Mouse (Mus musculus): Measurements from ENCODE around the gene Lmln.

- no peak for TF ChIP-seq CTCF (IDR thresholded peaks at IDR 0.05; ENCODE audit: extremely low read depth, insufficient read depth, insufficient read length, insufficient replicate concordance)
- no peak for TF ChIP-seq POLR2A (IDR thresholded peaks at IDR 0.05; ENCODE audit: low read depth, low read length)
These were observed 44.5 kb upstream of the Lmln start for GRCm38 (mm10) chr16:33017677-33018349.
